Mouse (Mus musculus): ENCODE data around the gene BC004004.
"Not testable (repeated sequence)": the region's sequence is repeated elsewhere in the genome, so short reads cannot be mapped to it uniquely, and the experiment has no call there.

DNA sequence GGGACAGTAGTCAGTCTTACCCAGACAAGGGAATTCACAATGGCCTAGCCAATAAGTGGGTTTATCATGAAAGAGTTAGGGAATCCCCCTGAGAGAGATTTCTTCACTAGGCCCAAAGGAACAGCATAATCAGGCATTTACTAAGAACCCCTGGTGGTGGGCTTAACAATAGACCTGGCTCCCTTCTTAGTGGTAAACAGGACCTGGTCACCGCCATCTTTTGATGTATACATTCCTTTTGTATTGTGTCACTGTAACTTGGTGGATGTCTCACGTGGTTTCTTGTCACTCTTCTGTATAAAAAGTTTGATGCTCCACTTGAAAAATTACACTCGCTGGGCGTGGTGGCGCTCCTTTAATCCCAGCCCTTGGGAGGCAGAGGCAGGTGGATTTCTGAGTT is 82.5 kb downstream of the BC004004 start:
- not testable (repeated sequence) for TF ChIP-seq CTCF (IDR thresholded peaks at IDR 0.05; ENCODE audit: borderline replicate concordance, insufficient read depth, low read depth, low read length); POLR2A (IDR thresholded peaks at IDR 0.05; ENCODE audit: borderline replicate concordance, insufficient read depth, low read length)

Data from cerebellum, adult 2 months (tissue).